Mouse (Mus musculus) Muller cell, postnatal 12 days (primary cell): ENCODE results near the gene Ss18l1.
A peak's percentile ranks its signal among the peaks of the same experiment; 100 is the strongest.

ENCODE experiments used
- DNase-seq: peaks from one replicate; pipeline ENCODE4 v3.0.0-alpha.2; 2015; ENCODE audit errors: inconsistent ontology term

The Ss18l1 gene

GRCm38 (mm10) chr2:180085926-180086636, 43.8 kb downstream of the Ss18l1 start:
- DNase-seq: peak; percentile 77

GRCm38 (mm10) chr2:180086637-180087027, 44.3 kb downstream of the Ss18l1 start:
- no peak for DNase-seq

- no peak for DNase-seq
Observed at GRCm38 (mm10) chr2:180087472-180087871, 45.2 kb downstream of the Ss18l1 start.

- DNase-seq: no peak
Observed at GRCm38 (mm10) chr2:180090285-180090684, 48.0 kb downstream of the Ss18l1 start.

- DNase-seq: no peak
Observed at GRCm38 (mm10) chr2:180095711-180096110, 53.4 kb downstream of the Ss18l1 start.

- DNase-seq: no peak
Observed at GRCm38 (mm10) chr2:180097585-180097984, 55.3 kb downstream of the Ss18l1 start.

GRCm38 (mm10) chr2:180098167-180098566, 55.9 kb downstream of the Ss18l1 start:
- no peak for DNase-seq

GRCm38 (mm10) chr2:180099529-180099928, 57.2 kb downstream of the Ss18l1 start:
- no peak for DNase-seq

GRCm38 (mm10) chr2:180103151-180103977, 61.1 kb downstream of the Ss18l1 start:
- no peak for DNase-seq

GRCm38 (mm10) chr2:180103978-180104658, 61.8 kb downstream of the Ss18l1 start, which contains the start of gene Hrh3:
Hrh3 (minus strand) TSS chr2:180104488.
- DNase-seq: peak; percentile 85

- DNase-seq: no peak
Observed at GRCm38 (mm10) chr2:180104659-180105377, 62.5 kb downstream of the Ss18l1 start.

GRCm38 (mm10) chr2:180105441-180106190, 63.3 kb downstream of the Ss18l1 start:
- no peak for DNase-seq

GRCm38 (mm10) chr2:180107081-180107480, 64.8 kb downstream of the Ss18l1 start:
- no peak for DNase-seq

- DNase-seq: no peak
Observed at GRCm38 (mm10) chr2:180108285-180108684, 66.0 kb downstream of the Ss18l1 start.

GRCm38 (mm10) chr2:180113909-180114890, 71.9 kb downstream of the Ss18l1 start:
- DNase-seq: peak; percentile 74

- peak; percentile 85 for DNase-seq
Observed at GRCm38 (mm10) chr2:180115279-180115678, 73.0 kb downstream of the Ss18l1 start.

GRCm38 (mm10) chr2:180116081-180116493, 73.8 kb downstream of the Ss18l1 start:
- no peak for DNase-seq

- DNase-seq: no peak
Observed at GRCm38 (mm10) chr2:180116741-180117484, 74.6 kb downstream of the Ss18l1 start.
